Mouse (Mus musculus) kidney, adult 11 months (tissue): ENCODE results near the gene Adam26b.
"Not testable (repeated sequence)": the region's sequence is repeated elsewhere in the genome, so short reads cannot be mapped to it uniquely, and the experiment has no call there.

Experiments
- DNase-seq: peaks from one replicate; pipeline ENCODE4 v3.0.0; 2022

Adam26b gene

GRCm38 (mm10) chr8:43528006-43528405 lies at the start of gene Adam26b:
Adam26b (minus strand) TSS chr8:43528106.
- DNase-seq: not testable (repeated sequence)

- not testable (repeated sequence) for DNase-seq
These were observed 48.7 kb upstream of the Adam26b start, which contains the start of gene Adam26a for GRCm38 (mm10) chr8:43576607-43577006. Adam26a (minus strand) TSS chr8:43576707.
